Mouse (Mus musculus): ENCODE data around the gene Rhbdf1.

Gene Rhbdf1

DNA sequence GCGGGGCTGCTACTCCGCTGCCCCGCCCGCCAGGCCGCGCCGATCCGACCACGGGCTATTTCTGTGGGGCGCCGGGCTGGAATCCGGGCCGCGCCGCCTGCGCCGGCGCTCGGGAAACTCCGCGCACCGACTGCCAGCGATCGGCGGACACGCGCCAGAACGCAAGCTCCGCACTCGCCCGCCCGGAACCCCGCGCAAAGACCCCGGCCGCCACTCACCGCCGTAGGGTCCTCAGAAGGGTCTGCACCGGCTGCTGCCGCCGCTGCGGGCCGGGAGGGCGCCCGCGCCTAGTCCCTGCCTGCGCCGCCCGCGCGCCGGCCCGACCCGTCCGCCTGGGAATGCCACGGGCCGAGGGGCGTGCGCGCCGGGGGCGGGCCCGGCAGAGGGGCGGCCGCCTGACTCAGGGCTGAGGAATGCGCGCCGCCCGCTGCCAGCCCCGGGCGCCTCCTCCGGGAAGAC lies at the start of gene Rhbdf1:
Rhbdf1 (minus strand) TSS at position 350 of the 459 bp plus-strand sequence.
- peak; percentile 32 for DNase-seq

DNA sequence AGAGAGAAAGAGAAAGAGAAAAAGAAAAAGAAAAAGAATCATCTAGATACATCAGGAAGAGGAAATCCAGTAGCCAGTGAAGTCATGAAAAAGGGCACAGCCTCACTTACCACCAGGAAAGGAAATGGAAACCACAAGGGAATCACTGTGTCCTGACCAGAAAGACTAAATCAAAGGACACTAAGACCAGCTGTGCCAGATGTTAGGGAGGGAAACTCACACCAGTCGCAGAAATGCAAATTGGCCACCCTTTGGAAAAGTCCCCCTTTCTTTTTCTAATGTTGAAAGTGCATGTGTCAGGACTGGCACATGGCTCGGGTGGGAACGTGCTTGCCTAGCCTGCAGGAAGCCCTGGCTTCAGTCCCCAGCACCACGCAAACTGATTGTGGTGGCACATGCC lies 49.1 kb upstream of the Rhbdf1 start:
- DNase-seq, result no peak

DNA sequence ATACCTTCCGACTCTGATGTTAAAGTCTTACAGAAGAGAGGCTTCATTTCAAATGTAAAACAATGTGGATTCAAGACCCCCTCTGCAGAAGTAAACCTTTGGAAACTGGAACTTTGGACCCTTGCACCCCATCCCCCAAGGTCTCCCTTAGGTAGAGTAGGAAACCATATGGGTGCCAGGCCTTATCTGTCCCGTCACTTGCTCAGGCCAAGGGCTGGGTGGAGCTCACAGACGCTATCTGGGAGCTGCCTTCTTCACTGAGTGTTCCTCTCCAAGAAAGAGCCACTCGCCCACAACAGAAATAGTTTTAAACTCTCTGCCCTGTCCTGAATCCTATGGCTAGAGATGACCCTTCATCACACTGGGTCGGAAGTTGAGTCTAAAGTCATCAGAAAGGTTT lies 46.9 kb upstream of the Rhbdf1 start:
- no peak for DNase-seq

DNA sequence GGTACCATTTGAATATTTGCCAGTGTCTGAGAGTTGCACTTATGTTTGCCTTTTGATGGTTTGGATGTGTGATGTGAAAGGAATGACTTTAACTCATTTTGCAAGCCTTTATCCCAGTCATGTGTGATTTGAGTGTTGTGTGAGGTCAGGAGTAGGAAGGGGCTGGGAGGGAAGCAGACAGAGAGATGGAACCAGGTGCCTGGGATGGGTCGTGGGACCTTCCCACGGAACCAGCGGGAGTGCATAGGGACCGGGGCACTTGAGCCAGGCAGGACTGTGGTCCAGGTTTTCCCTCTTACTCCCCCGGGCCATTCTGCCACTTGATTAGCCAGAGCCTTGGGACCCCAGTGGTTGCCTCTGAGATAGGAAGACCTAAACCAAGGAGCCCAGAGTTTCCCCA lies 45.9 kb upstream of the Rhbdf1 start:
- no peak for DNase-seq

DNA sequence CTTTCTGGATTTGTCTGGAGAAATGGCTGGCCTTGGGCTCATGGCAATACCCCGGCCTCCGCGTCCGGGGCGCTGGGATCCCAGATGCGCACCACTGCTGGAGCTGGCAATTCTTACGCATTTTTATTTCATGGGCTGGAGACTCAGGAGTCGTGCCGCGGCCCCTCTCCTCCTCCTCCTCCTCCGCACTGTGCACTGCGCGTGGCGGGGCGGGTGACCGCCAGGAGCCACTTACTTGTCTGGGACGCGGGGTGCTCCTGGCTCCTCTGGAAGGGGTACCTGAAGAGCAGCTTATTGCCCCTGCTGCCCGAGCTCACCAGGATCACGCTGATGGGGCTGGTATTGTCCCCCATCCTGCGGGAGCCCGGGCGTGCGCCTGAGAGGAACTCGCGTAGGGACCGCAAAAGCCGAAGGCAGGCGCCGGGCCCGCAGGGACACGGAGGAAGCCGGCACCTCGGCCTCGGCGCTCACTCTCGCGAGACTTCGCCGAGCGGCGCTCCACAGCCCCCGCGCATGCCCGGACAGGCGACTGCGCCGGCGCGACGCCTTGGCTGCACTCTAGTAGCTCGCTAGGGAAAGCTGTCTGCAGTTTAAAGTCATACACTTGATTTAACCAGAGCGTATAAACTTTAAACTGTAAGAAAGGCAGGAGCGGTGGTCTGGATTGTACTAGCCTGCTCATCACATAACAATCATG lies 45.2 kb upstream of the Rhbdf1 start, which contains the start of gene Nprl3:
Nprl3 (minus strand) TSS at position 520 of the 697 bp plus-strand sequence.
- DNase-seq, result peak; percentile 94

DNA sequence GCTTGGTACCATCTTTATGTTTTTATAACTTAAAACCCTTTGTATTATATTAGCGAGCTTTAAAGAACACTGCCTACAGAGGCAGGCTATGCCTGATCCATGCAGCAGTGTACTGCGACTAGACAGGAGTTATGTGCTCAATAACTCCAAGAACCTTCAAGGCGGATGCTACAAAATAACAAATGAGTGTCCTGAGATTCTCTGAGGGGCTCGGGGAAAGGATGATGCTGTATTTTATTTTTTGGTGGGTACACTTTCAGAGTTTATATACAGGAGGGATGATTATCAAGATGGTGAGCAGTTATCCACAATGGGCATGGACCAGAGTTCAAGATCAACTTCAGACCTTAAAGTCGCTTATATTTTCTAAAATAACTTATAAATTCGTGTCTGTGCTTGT lies 44.7 kb upstream of the Rhbdf1 start:
- peak; percentile 22 for DNase-seq

DNA sequence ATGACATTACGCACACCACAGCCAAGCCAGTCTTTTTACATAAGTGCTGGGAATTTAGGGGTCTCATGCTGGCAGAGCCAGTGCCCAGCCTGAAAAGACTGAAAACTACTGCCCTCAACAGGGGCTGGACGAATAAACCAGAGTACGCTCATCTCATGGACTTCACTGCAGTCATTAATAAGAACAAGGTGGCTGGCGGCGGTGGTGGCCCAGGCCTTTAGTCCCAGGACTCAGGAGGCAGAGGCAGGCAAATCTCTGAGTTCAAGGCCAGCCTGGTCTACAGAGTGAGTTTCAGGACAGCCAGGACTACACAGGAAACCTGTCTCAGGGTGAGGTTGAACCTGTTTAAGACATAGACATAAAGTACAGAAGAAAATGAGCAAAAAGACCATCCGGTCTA lies 44.1 kb upstream of the Rhbdf1 start:
- no peak for DNase-seq

DNA sequence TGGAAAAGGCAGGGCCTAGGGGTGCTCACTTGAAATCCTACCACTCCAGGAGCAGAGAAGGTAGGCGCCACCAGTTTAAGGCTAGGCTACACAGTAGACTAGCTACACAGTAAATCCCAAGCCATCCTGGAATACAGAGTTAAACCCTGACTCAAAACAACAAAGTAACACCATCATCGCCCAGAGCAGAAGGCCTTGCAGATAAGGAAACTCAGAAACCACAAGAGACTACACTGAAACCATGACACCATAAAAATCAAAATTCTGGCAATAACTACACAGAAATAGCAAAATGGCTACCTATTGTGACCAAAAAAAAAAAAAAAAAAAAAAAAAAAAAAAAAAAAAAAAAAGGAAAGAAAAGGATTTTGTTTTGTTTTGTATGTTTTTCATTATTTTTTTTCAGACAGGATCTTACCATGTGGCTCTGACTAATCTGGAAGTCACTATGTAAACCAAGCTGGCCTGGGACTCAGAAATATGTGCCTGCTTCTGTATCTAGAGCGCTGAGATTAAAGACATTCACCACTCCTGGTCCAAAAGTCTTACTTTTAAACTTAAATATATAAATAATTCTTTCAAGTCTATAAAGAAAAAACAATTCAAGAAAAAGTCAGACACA lies 43.1 kb upstream of the Rhbdf1 start:
- no peak for DNase-seq

DNA sequence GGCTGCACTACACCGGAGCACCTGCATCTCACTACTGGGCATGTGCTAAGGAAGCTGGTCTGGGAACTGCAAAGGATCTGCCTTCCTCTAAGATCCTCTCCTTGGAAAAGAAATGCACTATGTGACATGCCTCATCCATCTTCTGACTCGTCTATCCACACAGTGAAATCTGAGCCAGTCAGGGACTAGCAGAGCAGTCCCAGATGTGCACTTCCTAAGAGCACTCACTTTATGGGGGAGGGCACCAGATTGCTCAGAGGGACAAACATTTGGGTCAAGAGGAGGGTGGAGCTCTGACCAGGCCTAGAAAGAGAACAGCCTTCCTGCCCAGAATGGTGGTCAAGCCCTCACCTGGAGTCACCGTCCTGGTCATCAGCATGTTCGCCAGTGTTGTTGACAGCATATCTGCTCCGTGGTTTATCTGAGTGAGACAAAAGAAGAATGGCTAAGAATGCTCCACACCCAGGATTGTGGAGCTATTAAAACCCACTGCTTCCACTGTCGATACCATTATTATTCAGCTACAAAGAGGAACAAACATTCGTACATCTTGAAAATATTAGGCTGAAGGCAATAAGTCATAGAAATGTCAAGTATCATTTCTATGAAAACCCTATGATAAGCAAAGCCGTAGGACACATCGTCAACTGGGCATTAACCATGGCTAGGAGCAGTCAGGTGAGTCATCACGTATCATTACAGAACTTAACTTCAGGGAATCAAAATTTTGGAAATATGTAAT lies 40.7 kb upstream of the Rhbdf1 start:
- DNase-seq, result no peak

DNA sequence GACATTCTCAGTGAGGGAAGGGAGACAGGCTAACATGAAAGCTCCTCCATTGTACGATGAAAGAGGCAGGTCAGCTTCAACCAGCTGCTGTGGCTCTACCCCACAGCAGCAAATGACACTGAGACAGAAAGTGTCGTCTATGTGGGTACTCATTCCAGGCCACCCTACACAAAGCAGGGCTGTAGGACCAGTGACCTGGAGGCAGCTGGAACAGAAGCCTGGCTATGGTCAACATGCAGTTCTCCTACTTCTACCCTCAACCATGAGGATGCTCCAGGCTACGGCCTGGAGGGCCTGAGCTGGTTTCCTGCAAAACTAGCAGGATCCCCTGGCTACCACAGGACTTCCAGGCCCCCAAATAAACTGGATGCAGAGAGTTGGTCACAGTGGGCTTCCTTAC lies 34.5 kb upstream of the Rhbdf1 start:
- no peak for DNase-seq

DNA sequence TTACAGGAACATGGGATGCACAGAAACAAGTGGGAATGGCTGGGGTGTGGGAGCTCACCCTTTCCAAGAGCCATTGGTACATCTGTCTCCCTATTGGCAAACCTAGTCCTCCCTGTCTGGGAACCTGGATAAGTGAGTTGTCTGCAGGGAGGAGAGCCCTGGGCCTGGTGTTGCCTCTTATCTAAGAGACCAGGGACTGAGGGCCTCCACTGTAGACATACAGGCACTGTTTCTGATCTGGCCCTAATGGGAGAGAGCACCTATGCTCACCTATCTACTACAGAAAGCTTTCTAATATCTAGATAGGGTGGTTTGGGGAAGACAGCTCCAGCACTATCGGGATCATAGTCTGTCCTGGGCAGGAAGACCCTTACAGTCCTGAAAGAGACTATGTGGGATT lies 34.0 kb upstream of the Rhbdf1 start:
- no peak for DNase-seq

DNA sequence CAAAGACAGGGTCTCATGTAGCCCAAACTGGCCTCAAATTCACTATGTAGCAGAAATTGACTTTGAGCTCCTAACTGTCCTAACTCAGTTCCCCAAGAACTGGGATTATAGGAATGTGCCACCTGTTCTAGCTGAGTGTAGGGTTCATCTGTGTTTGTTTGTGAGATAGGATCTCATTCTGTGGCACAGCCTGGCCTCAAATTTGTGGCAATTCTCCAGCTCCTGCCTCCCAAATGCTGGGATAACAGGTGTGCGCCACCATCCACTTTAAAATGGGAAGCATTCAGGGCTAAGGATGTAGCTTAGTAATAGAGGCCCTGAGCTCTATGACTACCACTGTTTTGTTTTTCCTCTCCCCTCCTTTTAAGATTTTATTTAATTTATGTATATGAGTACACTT lies 31.0 kb upstream of the Rhbdf1 start:
- peak; percentile 52 for DNase-seq

DNA sequence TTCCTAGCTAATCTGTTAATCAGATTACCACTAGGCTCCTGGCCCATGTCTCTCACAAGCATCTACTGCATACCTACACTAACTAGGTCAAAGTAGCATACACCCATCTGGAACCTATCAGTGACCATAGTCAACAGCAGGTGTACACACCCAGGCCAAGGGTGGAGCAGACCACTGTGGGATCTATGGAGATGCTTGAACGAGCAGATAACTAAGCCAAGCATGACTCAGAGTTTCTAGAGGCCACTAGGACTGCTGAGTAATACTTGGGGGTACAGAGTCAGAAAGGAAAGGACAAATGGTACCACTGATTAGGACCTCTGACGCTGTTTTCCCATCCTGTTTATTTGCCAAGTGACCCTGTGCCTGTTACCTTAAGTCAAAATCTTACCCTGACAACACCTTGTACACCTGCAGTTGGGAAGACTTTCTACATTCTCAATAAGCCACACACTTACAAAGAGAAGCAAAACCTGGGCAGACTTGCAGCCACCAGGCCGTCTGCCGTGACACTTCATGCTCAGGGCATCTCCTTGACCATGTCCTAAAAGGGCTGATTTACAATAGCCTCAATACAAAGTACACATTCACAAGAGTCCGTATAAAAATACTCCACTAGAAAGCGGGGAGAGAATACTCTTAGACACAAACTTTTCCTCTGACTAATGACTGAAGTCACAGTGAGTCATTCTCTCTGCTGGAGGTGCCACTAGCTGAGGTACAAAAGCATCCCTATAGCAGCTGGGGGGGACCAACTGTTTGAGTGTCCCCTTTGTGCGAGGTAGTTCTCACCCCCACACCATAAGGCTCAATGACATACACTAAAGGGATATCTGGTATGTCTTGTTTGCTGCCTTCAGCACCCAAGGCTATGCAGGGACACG lies 29.0 kb upstream of the Rhbdf1 start:
- no peak for DNase-seq

DNA sequence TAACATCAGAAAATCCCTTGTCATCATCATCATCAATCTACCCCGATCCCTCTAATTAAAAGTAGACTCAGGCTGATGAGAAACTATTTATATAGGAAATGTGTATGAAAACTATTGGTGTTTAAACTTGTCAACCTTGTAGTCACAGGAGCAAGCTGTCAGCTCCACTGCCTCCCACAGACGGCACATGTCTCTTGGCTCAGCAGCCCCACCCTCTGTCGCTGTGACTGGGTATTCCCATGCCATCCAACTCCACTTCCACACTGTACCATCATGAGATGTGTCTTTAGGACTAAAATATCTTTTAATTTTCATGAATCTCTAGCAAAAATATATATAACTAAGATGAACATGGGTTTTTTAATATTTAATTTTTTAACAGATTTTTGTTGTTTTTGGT lies 26.2 kb upstream of the Rhbdf1 start:
- no peak for DNase-seq

DNA sequence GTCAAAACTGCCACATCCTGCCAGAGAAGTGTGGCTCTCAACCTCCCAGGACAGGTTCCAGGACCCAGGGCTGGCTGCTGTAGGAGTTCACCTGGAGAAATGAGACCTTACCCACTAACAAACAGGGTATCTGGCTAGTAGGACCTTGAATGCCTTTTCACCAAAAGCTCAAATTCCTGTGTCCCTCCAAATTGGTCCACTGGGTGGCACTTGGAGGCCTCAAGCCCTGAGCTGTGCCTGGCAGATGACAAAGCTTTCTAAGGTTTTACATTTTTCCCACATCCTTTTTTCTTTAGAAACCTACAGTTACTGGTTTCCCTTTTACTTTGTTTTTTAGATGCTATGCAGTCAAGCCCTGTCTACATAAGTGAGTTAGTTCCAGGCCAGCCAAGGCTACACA lies 25.0 kb upstream of the Rhbdf1 start:
- DNase-seq, result no peak

DNA sequence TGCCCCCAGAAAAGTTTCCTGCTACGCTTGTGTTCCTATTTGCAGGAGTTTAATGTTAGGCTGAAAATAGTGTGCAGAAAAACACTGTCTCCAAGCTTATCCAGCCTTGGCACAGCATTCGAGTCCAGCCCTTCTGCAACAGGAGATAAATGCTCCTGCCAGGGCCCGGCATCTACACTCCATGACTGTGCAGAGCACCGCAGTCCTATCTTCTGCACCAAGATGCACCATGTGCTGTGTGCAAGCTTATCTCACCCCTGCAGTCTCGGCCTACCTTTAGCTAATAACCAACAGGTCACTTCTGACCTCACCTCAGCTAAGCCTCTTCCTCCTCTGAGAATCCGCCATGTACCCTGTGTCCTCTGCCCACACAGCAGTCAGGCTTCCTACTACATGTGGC lies 23.5 kb upstream of the Rhbdf1 start:
- no peak for DNase-seq

DNA sequence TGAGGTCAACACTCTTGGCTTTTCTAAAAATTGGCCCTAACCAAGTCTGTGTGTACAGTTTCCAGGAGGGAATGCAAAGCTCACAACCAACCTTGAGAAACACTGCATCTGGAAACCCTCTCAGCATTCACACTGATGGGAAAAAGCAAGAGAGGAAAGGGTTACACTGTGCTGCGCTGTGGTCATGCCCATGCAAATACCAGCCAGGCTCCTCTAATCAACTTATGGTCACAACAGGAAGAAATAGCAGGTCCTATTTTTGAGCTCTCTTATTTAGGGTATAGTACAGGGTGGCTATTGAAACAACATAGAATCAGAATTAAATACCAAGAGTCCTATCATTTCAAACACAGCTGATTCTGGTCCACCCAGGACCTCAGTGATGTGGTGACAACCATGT lies 22.5 kb upstream of the Rhbdf1 start:
- no peak for DNase-seq

DNA sequence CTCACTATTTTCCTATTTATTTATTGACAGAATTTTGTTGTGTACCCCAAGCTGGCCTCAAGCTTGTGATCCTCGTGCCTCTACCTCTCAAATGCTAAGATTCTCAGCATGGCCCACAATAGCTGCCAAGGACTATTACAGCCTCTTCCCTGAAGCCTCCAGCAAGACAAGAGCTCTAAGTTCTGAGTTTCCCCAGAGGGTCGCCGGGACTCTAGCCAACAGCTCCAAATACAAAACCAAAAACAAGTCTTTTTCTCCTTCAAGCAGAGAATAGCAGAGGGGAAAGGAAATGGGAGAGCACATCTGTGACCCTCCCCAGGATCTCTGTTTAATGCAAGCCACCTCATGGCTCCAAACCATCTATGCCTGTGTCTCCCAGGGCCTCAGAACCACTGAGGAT lies 22.0 kb upstream of the Rhbdf1 start:
- no peak for DNase-seq

DNA sequence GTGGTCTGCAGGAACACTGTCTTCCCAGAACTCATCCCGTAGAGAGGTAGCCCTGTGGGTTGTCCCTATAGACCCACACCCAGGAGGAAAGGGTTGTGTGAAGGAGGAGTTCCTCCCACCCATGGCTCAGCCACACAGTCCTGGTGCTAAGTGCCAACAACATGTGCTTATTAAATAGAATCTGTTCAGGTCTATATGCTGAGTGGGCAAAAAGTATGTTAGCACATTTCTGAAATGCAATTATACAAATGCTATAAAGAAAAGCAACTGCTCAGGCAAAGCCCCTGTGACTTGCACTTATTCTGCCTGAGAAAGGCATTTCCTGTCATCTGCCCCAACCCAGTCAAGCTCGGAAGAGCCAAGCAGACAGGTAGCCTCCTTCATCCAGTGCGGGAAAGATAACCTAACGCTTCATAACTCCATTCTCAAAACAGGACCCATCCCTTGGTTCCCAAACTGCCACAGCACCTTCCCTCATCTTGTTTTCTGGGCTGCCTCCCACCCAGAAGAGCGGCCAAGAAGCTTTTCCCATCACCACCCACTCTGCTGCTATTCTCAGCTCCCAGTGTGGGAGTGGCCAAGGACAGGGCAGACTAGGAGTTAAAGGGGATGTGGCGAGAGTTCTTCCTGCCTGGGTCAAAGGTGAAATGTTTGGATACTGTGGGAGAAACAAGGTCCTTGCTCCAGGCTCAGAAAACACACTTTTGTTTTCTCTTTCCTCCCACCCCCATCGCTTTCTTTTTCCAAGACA lies 21.3 kb upstream of the Rhbdf1 start:
- no peak for DNase-seq

DNA sequence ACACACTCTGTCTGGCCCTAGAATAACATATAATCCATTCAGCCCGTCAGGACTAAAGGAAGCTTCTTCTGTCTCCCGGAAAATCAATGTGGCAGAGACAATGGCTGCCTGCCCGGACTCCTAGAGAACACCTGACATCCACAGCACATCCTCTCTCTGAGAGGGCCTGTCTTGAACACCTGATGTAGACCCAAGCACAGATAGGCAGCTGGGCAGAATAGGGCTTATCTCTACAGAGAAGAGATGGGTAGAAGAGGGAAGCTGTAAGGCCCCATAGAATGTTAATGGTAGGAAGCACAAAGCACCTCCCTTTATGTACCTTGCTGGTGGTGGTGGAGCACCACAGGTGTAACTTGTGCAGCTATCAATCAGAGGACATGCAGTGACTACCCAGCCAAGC lies 20.1 kb upstream of the Rhbdf1 start:
- DNase-seq, result no peak

DNA sequence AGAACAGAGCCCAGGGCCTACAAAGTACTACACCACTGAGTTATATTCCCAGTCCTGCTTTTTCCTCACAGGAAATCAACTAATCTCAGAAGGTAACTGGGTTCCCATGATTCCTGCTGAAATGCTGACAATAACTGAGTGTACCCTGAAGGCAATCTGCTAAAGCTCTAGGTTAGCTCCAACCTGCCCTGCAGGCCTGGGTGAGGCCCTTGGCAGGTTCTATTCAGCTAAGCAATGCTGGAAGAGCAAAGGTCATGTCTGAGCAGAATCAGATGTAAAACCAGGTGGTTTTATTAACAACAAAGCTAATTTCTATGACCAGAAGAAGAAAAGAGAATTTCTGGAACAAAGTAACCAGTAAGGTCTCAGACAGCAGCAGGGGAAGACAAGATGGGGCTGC lies 19.3 kb upstream of the Rhbdf1 start:
- DNase-seq, result no peak

Measured in cerebellum, adult 9-10 months (tissue).